In the genomic region with DNA sequence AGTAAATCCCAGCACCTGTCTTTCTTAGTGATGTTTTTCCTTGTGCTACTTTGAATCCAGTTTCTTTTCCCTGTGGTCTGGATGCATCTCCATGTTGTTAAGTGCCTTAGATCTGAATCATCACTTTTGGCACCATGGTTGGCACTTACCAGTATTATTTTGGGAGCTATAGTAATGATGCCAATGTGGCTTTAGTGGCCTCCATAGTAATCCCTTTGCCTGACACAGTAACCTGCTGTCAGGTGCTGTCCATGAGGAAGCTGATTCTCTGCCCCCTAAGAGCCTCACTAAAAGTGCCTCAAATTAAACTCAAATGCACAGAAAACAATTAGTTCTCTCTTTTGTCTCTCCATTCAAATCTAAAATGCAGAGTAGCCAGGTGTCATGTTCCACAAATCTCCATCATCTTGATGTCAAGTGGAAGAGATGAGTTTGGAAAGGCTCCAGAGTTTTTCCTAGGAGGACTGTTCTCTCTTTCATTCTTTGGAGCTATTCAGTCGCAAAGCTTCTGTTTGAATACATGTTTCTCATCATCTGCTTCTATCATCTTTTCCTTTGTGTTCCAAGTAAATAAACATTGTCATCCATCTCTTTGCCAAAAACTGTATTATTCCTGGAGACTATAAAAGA, we compare ENCODE assay signal across 16 mouse cellular contexts.
"Had no signal": no experiment of that assay in that cellular context is flagged by ENCODE, and none has a peak within 500 bp of the region (broad histone marks: within the 10 kb centered on the region; RNA-seq: fewer than 3 reads in every experiment).

No protein-coding gene starts in this region.

- H3K27me3 ChIP-seq: limb, embryonic 13.5 days; liver, embryonic 15.5 days; midbrain, embryonic 15.5 days; neural tube, embryonic 13.5 days had no signal

- H3K9me3 ChIP-seq: limb, embryonic 13.5 days; liver, embryonic 15.5 days; midbrain, embryonic 15.5 days; neural tube, embryonic 13.5 days had no signal

- H3K9ac ChIP-seq: limb, embryonic 13.5 days; liver, embryonic 15.5 days; lung, embryonic 14.5 days; midbrain, embryonic 15.5 days; neural tube, embryonic 13.5 days had no signal

- H3K27ac ChIP-seq: layer of hippocampus, adult 2 months; limb, embryonic 13.5 days; liver, embryonic 15.5 days; midbrain, embryonic 15.5 days; neural tube, embryonic 13.5 days had no signal

- ATAC-seq: midbrain, embryonic 15.5 days had no signal

- H3K4me2 ChIP-seq: limb, embryonic 13.5 days; liver, embryonic 11.5 days; liver, embryonic 15.5 days; lung, embryonic 14.5 days; midbrain, embryonic 11.5 days; midbrain, embryonic 15.5 days; neural tube, embryonic 13.5 days had no signal

- H3K4me3 ChIP-seq: layer of hippocampus, adult 2 months; limb, embryonic 13.5 days; liver, embryonic 15.5 days; midbrain, embryonic 15.5 days; neural tube, embryonic 13.5 days had no signal

- H3K4me1 ChIP-seq: limb, embryonic 13.5 days; liver, embryonic 15.5 days; midbrain, embryonic 15.5 days; neural tube, embryonic 13.5 days had no signal

- DNase-seq: kidney, postnatal 10 days; kidney, postnatal 4 days; left cerebral cortex, postnatal 4 days; lung, embryonic 14.5 days; lung, postnatal 10 days; lung, postnatal 4 days; spleen, adult 18-20 months; thymus, adult 18-20 months; thymus, postnatal 14 days had no signal

- H3K36me3 ChIP-seq: limb, embryonic 13.5 days; liver, embryonic 15.5 days; midbrain, embryonic 15.5 days; neural tube, embryonic 13.5 days had no signal
